Comparison of ENCODE assay signal across 7 mouse cellular contexts in genomic region chr5:111420011-111420691, GRCm38 (mm10). TPM values are rescaled to one million over a fixed set of nuclear protein-coding genes. Genes with fewer than 3 reads are reported as not detected.
DNase-seq lines count a peak whose midpoint lies in the region; ATAC-seq and TF ChIP-seq lines count a peak whose summit lies in the region.

No protein-coding gene starts in this region.

- no peak overlapping the region for H3K27ac ChIP-seq in ES-Bruce4 (ENCODE audit: insufficient read depth, low read length)
- no peak overlapping the region for H3K27ac ChIP-seq in heart, embryonic 16.5 days (ENCODE audit: low read length)
- no peak overlapping the region for H3K27ac ChIP-seq in liver, postnatal 0 days (ENCODE audit: low read depth)

- peak overlapping the region; percentile 11; the same call in 1 of the 2 replicates for H3K9ac ChIP-seq in ES-Bruce4 (ENCODE audit: low read depth, poor library complexity, severe bottlenecking)
- peak overlapping the region; percentile 91 for H3K9ac ChIP-seq in heart, embryonic 16.5 days (ENCODE audit: low read length)
- H3K9ac ChIP-seq in liver, postnatal 0 days (replicated peaks) = no peak overlapping the region

- H3K4me2 ChIP-seq in heart, embryonic 16.5 days (ENCODE audit: low read depth, low read length) = peak overlapping the region; percentile 99
- H3K4me2 ChIP-seq in liver, postnatal 0 days (ENCODE audit: low read depth, low read length) = peak overlapping the region; percentile 15

- no peak for TF ChIP-seq EP300 in ES-Bruce4 (IDR thresholded peaks at IDR 0.05; ENCODE audit: insufficient read depth, low read depth, low read length)
- no peak for TF ChIP-seq EP300 in liver, postnatal 0 days (IDR thresholded peaks at IDR 0.05; ENCODE audit: low read depth)

- TF ChIP-seq CTCF in ES-Bruce4 (IDR thresholded peaks at IDR 0.05; ENCODE audit: low read depth, low read length) (no peak), G1E (IDR thresholded peaks at IDR 0.05; ENCODE audit: low read depth, low read length) (no peak)
- no peak for TF ChIP-seq CTCF in liver, postnatal 0 days (IDR thresholded peaks at IDR 0.05; ENCODE audit: low read depth)

- ATAC-seq in G1E (ENCODE audit: extremely low read depth, insufficient number of reproducible peaks, low FRiP score, poor library complexity, severe bottlenecking) = no peak
- no peak for ATAC-seq in heart, embryonic 16.5 days (replicated peaks; ENCODE audit: extremely low read depth, insufficient read depth, low FRiP score)
- ATAC-seq in liver, postnatal 0 days = no peak

- peaks cover 29% of the 10 kb centered on the region for H3K27me3 ChIP-seq in ES-Bruce4 (ENCODE audit: control insufficient read depth, insufficient read depth, low read length, poor library complexity, severe bottlenecking)
- no peaks in the 10 kb centered on the region for H3K27me3 ChIP-seq in G1E (ENCODE audit: insufficient read depth, low read length)
- peaks cover 27% of the 10 kb centered on the region for H3K27me3 ChIP-seq in heart, embryonic 16.5 days (ENCODE audit: control insufficient read depth, insufficient read depth, low read length)
- peaks cover 66% of the 10 kb centered on the region for H3K27me3 ChIP-seq in liver, postnatal 0 days (ENCODE audit: insufficient read depth, low read length)

- H3K4me3 ChIP-seq in ES-Bruce4 (ENCODE audit: low read depth, low read length) (peak overlapping the region; percentile 39), G1E (ENCODE audit: low read depth, low read length) (peak overlapping the region; percentile 2; the same call in 1 of the 2 replicates)
- H3K4me3 ChIP-seq in heart, embryonic 16.5 days (ENCODE audit: low read length) = peak overlapping the region; percentile 88
- H3K4me3 ChIP-seq in liver, postnatal 0 days (ENCODE audit: low read depth, low read length) = peak overlapping the region; percentile 6; the same call in 1 of the 2 replicates

- no peaks in the 10 kb centered on the region for H3K9me3 ChIP-seq in ES-Bruce4 (replicated peaks; ENCODE audit: control insufficient read depth, insufficient read depth, low read length, poor library complexity, severe bottlenecking)
- H3K9me3 ChIP-seq in G1E (replicated peaks) = peaks cover 69% of the 10 kb centered on the region
- H3K9me3 ChIP-seq in heart, embryonic 16.5 days (replicated peaks; ENCODE audit: control insufficient read depth, low read length) = no peaks in the 10 kb centered on the region
- H3K9me3 ChIP-seq in liver, postnatal 0 days (ENCODE audit: low read length) = no peaks in the 10 kb centered on the region

- no peak for DNase-seq in G1E (ENCODE audit: low spot score)
- no peak for DNase-seq in liver, postnatal 0 days
- no peak for DNase-seq in frontal cortex, adult 2 months (ENCODE audit: extremely low spot score in 1 of 2, low spot score in 1 of 2)
- no peak for DNase-seq in left cerebral cortex, adult 11 months (ENCODE audit: low spot score)
- no peak for DNase-seq in left cerebral cortex, postnatal 14 days (ENCODE audit: low spot score in 2 of 2)

- intact Hi-C loops in left cerebral cortex, postnatal 14 days (cut with DNase I) = loop anchor here (5.0 kb wide), 1 partner anchor 162 kb away; no protein-coding TSS in a partner anchor

- no peaks in the 10 kb centered on the region for H3K36me3 ChIP-seq in ES-Bruce4 (ENCODE audit: control insufficient read depth, insufficient read depth, low read length, poor library complexity, severe bottlenecking)
- no peaks in the 10 kb centered on the region for H3K36me3 ChIP-seq in G1E (replicated peaks)
- H3K36me3 ChIP-seq in heart, embryonic 16.5 days (ENCODE audit: control insufficient read depth, insufficient read depth) = no peaks in the 10 kb centered on the region
- no peaks in the 10 kb centered on the region; the same call in 1 of the 2 replicates for H3K36me3 ChIP-seq in liver, postnatal 0 days (replicated peaks; ENCODE audit: insufficient read depth, low read length)

- TF ChIP-seq POLR2A in ES-Bruce4 (IDR thresholded peaks at IDR 0.05; ENCODE audit: insufficient read depth, low read length) = no peak

- WGBS in heart, embryonic 16.5 days = 11% methylated on average over 54 of the region's 56 CpGs
- 17% methylated on average over 53 of the region's 56 CpGs for WGBS in liver, postnatal 0 days (ENCODE audit: insufficient replicate concordance)

- H3K4me1 ChIP-seq in ES-Bruce4 (ENCODE audit: control insufficient read depth, insufficient read depth, low read length) (peaks cover 2% of the 10 kb centered on the region), G1E (ENCODE audit: insufficient read depth, low read depth, low read length) (no peaks in the 10 kb centered on the region)
- peaks cover 46% of the 10 kb centered on the region for H3K4me1 ChIP-seq in heart, embryonic 16.5 days (ENCODE audit: control insufficient read depth, insufficient read depth, low read length)
- H3K4me1 ChIP-seq in liver, postnatal 0 days (ENCODE audit: insufficient read depth) = peaks cover 12% of the 10 kb centered on the region

RNA-seq across cellular contexts. Expression of gene Mn1, which starts 3.0 kb away (rescaled TPM):
- polyA plus RNA-seq in ES-Bruce4 (2011; ENCODE audit: insufficient read depth, insufficient read length, low read depth, missing spikeins) (1.9 and 3.2 TPM in 2 replicates), G1E (2012) (not detected in 2 replicates)
- total RNA-seq in G1E (2014; fragmentation: Nextera tagmentation) (not detected in 2 replicates), G1E (2017) (0.05 TPM in 1 of 2 replicates, not detected in the other)
- 5.4 and 6.3 TPM in 2 replicates for polyA plus RNA-seq in heart, embryonic 16.5 days (2015; fragmentation: Nextera tagmentation; extraction: Ambion mirVana)
- polyA plus RNA-seq in liver, postnatal 0 days (2015; fragmentation: Nextera tagmentation; extraction: Ambion mirVana) = 1.00 and 1.4 TPM in 2 replicates
- polyA plus RNA-seq in frontal cortex, adult 2 months (2012; rRNA removed) = 11.9 and 12.7 TPM in 2 replicates
- total RNA-seq in left cerebral cortex, postnatal 14 days (2021) = 10 to 100 TPM; 62.1 to 66.1 TPM

Comparison
In these comparisons a context has a peak if more than half of its experiments do, and no peak if none do; other contexts are left out.
1. H3K4me3 ChIP-seq: peak in every context shown above with its lines; median percentile 88 in heart, embryonic 16.5 days; 39 in ES-Bruce4; 6 in liver, postnatal 0 days; 2 in G1E.